Mouse (Mus musculus): ENCODE results near the gene Myt1. TPM values are rescaled to one million over a fixed set of nuclear protein-coding genes. Genes with fewer than 3 reads are reported as not detected.
A peak's percentile ranks its signal among the peaks of the same experiment; 100 is the strongest.

The Myt1 gene
- polyA plus RNA-seq, 1 experiment from 2014 or later = 15.6 TPM

GRCm38 (mm10) chr2:181864536-181864860, 101.4 kb downstream of the Myt1 start:
- H3K4me3 ChIP-seq (ENCODE audit: low read depth, low read length) = peak overlapping the region; percentile 78
- H3K36me3 ChIP-seq (ENCODE audit: control insufficient read depth, insufficient read depth, low read length) = peaks cover 5% of the 10 kb centered on the region
- ATAC-seq = peak; percentile 37
- peak overlapping the region; percentile 85 for H3K9ac ChIP-seq (ENCODE audit: low read depth, low read length)
- peak overlapping the region; percentile 67 for H3K4me2 ChIP-seq (ENCODE audit: low read length)
- no peaks in the 10 kb centered on the region for H3K27me3 ChIP-seq (ENCODE audit: control insufficient read depth, insufficient read depth, low read depth, low read length)
- peak overlapping the region; percentile 92 for H3K27ac ChIP-seq (ENCODE audit: low read length)
- WGBS = under 1% methylated on average over 22 of the region's 22 CpGs
- H3K9me3 ChIP-seq (replicated peaks; ENCODE audit: control insufficient read depth, low read length, poor library complexity, severe bottlenecking) = no peaks in the 10 kb centered on the region
- H3K4me1 ChIP-seq (ENCODE audit: control insufficient read depth, insufficient read depth, low read length) = peaks cover 27% of the 10 kb centered on the region

- H3K4me3 ChIP-seq (ENCODE audit: low read depth, low read length) = no peak overlapping the region
- H3K36me3 ChIP-seq (ENCODE audit: control insufficient read depth, insufficient read depth, low read length) = peaks cover 7% of the 10 kb centered on the region
- no peak overlapping the region for H3K27ac ChIP-seq (ENCODE audit: low read length)
- no peak for ATAC-seq
- 52% methylated on average over 5 of the region's 5 CpGs for WGBS
- no peak overlapping the region for H3K4me2 ChIP-seq (ENCODE audit: low read length)
- no peak overlapping the region for H3K9ac ChIP-seq (ENCODE audit: low read depth, low read length)
- H3K27me3 ChIP-seq (ENCODE audit: control insufficient read depth, insufficient read depth, low read depth, low read length) = no peaks in the 10 kb centered on the region
- H3K4me1 ChIP-seq (ENCODE audit: control insufficient read depth, insufficient read depth, low read length) = peaks cover 27% of the 10 kb centered on the region
- H3K9me3 ChIP-seq (replicated peaks; ENCODE audit: control insufficient read depth, low read length, poor library complexity, severe bottlenecking) = no peaks in the 10 kb centered on the region
Observed at GRCm38 (mm10) chr2:181866931-181867330, 103.8 kb downstream of the Myt1 start.

- ATAC-seq = no peak
- Histone ChIP-seq H3K27me3 (ENCODE audit: control insufficient read depth, insufficient read depth, low read depth, low read length) (no peaks in the 10 kb centered on the region), H3K4me2 (ENCODE audit: low read length) (no peak overlapping the region), H3K36me3 (ENCODE audit: control insufficient read depth, insufficient read depth, low read length) (peaks cover 7% of the 10 kb centered on the region), H3K9me3 (replicated peaks; ENCODE audit: control insufficient read depth, low read length, poor library complexity, severe bottlenecking) (no peaks in the 10 kb centered on the region), H3K9ac (ENCODE audit: low read depth, low read length) (no peak overlapping the region), H3K4me1 (ENCODE audit: control insufficient read depth, insufficient read depth, low read length) (peaks cover 10% of the 10 kb centered on the region), H3K4me3 (ENCODE audit: low read depth, low read length) (no peak overlapping the region), H3K27ac (ENCODE audit: low read length) (no peak overlapping the region)
- 96% methylated on average over 2 of the region's 2 CpGs for WGBS
Observed at GRCm38 (mm10) chr2:181871039-181871438, 107.9 kb downstream of the Myt1 start.

Other genes with a start within 250 kb of the Myt1 start
- gene Dnajc5, start 242.8 kb upstream of the Myt1 start, polyA plus RNA-seq (2015; fragmentation: Nextera tagmentation; extraction: Ambion mirVana) = 291 and 302 TPM in 2 replicates
- 71.2 and 76.0 TPM in 2 replicates for gene Uckl1, start 178.4 kb upstream of the Myt1 start, polyA plus RNA-seq (2015; fragmentation: Nextera tagmentation; extraction: Ambion mirVana)
- 59.7 and 64.6 TPM in 2 replicates for gene Prpf6, start 171.5 kb upstream of the Myt1 start, polyA plus RNA-seq (2015; fragmentation: Nextera tagmentation; extraction: Ambion mirVana)
- gene Zfp512b, start 170.5 kb upstream of the Myt1 start, polyA plus RNA-seq (2015; fragmentation: Nextera tagmentation; extraction: Ambion mirVana) = 70.0 and 78.0 TPM in 2 replicates
- 213 and 216 TPM in 2 replicates for gene Samd10, start 164.1 kb upstream of the Myt1 start, polyA plus RNA-seq (2015; fragmentation: Nextera tagmentation; extraction: Ambion mirVana)
- gene Gm29797, start 106.3 kb upstream of the Myt1 start, polyA plus RNA-seq (2015; fragmentation: Nextera tagmentation; extraction: Ambion mirVana) = 0.25 and 0.39 TPM in 2 replicates
- 14.6 and 15.7 TPM in 2 replicates for gene Sox18, start 91.7 kb upstream of the Myt1 start, polyA plus RNA-seq (2015; fragmentation: Nextera tagmentation; extraction: Ambion mirVana)
- 58.2 and 59.2 TPM in 2 replicates for gene Tcea2, start 83.0 kb upstream of the Myt1 start, polyA plus RNA-seq (2015; fragmentation: Nextera tagmentation; extraction: Ambion mirVana)
- gene Rgs19, start 69.4 kb upstream of the Myt1 start, polyA plus RNA-seq (2015; fragmentation: Nextera tagmentation; extraction: Ambion mirVana) = 60.8 and 65.1 TPM in 2 replicates
- not detected in 2 replicates for gene Lkaaear1, start 64.9 kb upstream of the Myt1 start, polyA plus RNA-seq (2015; fragmentation: Nextera tagmentation; extraction: Ambion mirVana)
- gene Oprl1, start 48.3 kb upstream of the Myt1 start, polyA plus RNA-seq (2015; fragmentation: Nextera tagmentation; extraction: Ambion mirVana) = 103 and 111 TPM in 2 replicates
- 34.4 and 36.4 TPM in 2 replicates for gene Pcmtd2, start 74.5 kb downstream of the Myt1 start, polyA plus RNA-seq (2015; fragmentation: Nextera tagmentation; extraction: Ambion mirVana)
- 79.4 and 85.3 TPM in 2 replicates for gene Polr3k, start 101.0 kb downstream of the Myt1 start, polyA plus RNA-seq (2015; fragmentation: Nextera tagmentation; extraction: Ambion mirVana)
- not detected in 2 replicates for gene Gm14496, start 227.8 kb downstream of the Myt1 start, polyA plus RNA-seq (2015; fragmentation: Nextera tagmentation; extraction: Ambion mirVana)

Measured in midbrain, embryonic 16.5 days (tissue).